11 mouse cellular contexts compared by ENCODE assay signal in the genomic region with DNA sequence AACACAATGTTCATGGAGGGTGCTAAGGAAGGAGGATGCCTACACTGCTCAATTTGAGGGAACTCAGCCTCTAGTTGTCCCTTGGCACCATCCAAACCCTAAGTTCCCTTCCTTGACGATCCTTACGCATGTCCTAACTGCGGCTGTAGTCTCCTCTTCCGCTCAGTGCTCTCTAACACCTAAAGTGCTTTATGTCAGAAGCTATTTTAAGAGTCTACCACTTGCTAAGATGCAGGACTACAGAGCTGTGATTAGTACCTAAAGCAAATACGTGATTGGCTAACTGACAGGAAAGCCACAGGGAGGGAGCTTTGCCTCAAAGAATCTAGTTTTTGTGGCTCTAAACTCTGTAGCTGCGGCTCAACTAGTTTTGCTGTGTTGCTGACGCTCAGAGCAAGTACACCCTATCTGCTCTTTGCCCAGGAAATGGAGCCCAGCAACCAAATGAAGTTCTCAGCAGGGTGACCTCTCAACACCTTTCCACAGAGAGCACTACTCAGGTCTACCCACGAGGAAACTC. TPM values are rescaled to one million over a fixed set of nuclear protein-coding genes. Genes with fewer than 3 reads are reported as not detected.
A peak's percentile ranks its signal among the peaks of the same experiment; 100 is the strongest.
DNase-seq lines count a peak whose midpoint lies in the region; ATAC-seq and TF ChIP-seq lines count a peak whose summit lies in the region.
"Had no signal": no experiment of that assay in that cellular context is flagged by ENCODE, and none has a peak within 500 bp of the region (broad histone marks: within the 10 kb centered on the region; RNA-seq: fewer than 3 reads in every experiment).

No protein-coding gene starts in this region.

- 86% methylated on average over 8 of the region's 8 CpGs for WGBS in forebrain, embryonic 12.5 days

- H3K9ac ChIP-seq in forebrain, embryonic 12.5 days: no peak overlapping the region
- H3K9ac ChIP-seq: hindbrain, embryonic 13.5 days had no signal

- H3K9me3 ChIP-seq in forebrain, embryonic 12.5 days: no peaks in the 10 kb centered on the region
- H3K9me3 ChIP-seq: hindbrain, embryonic 13.5 days had no signal

- H3K4me1 ChIP-seq in forebrain, embryonic 12.5 days: peaks cover 14% of the 10 kb centered on the region; the same call in 1 of the 2 replicates

- no peaks in the 10 kb centered on the region for H3K36me3 ChIP-seq in forebrain, embryonic 12.5 days (replicated peaks)
- H3K36me3 ChIP-seq: hindbrain, embryonic 13.5 days had no signal

- no peak for ATAC-seq in forebrain, embryonic 12.5 days (ENCODE audit: low FRiP score)

- no peak for TF ChIP-seq CTCF in layer of hippocampus, adult 2 months (conservative IDR thresholded peaks at IDR 0.05)

- no peak overlapping the region for H3K4me3 ChIP-seq in layer of hippocampus, adult 2 months
- no peak overlapping the region for H3K4me3 ChIP-seq in forebrain, embryonic 12.5 days (replicated peaks)
- H3K4me3 ChIP-seq: hindbrain, embryonic 13.5 days had no signal

- peak overlapping the region; percentile 14; the same call in 1 of the 2 replicates for H3K27ac ChIP-seq in layer of hippocampus, adult 2 months
- no peak overlapping the region for H3K27ac ChIP-seq in forebrain, embryonic 12.5 days
- H3K27ac ChIP-seq: hindbrain, embryonic 13.5 days had no signal

- no peaks in the 10 kb centered on the region for H3K27me3 ChIP-seq in forebrain, embryonic 12.5 days
- H3K27me3 ChIP-seq: hindbrain, embryonic 13.5 days had no signal

- H3K4me2 ChIP-seq in forebrain, embryonic 12.5 days: no peak overlapping the region
- H3K4me2 ChIP-seq: hindbrain, embryonic 13.5 days had no signal

- no peak for DNase-seq in layer of hippocampus, adult 2 months (ENCODE audit: low spot score in 2 of 2)
- DNase-seq in layer of hippocampus, postnatal 25 days (ENCODE audit: extremely low spot score in 1 of 2, low spot score in 1 of 2): no peak
- DNase-seq in CD4-positive helper T cell, adult 2 months (ENCODE audit: low read depth, low spot score): peak; percentile 59
- DNase-seq in CD4-positive, CD25-positive, alpha-beta regulatory T cell, adult 2 months (ENCODE audit: low read depth, low spot score): peak; percentile 59
- DNase-seq in induced T-regulatory cell, adult 2 months (ENCODE audit: low read depth): peak; percentile 60
- DNase-seq in urinary bladder, postnatal 36 days (ENCODE audit: low spot score in 2 of 2): no peak
- DNase-seq: midbrain, embryonic 14.5 days; spleen, adult 18-20 months had no signal

RNA-seq across cellular contexts. Expression of a gene that starts 34.4 kb away (rescaled TPM):
- total RNA-seq in layer of hippocampus, adult 2 months (2021): 1 to 10 TPM; 9.0 to 9.7 TPM
- total RNA-seq in layer of hippocampus, postnatal 25 days (2021): 10 to 100 TPM in 1 of 2 experiments, 1 to 10 TPM in 1; 9.3 to 11.3 TPM
- 12.1 and 14.1 TPM in 2 replicates for polyA plus RNA-seq in forebrain, embryonic 12.5 days (2016; fragmentation: Nextera tagmentation; extraction: Ambion mirVana)

RNA-seq across cellular contexts. Expression of a gene that starts 40.2 kb away (rescaled TPM):
- total RNA-seq in layer of hippocampus, adult 2 months (2021): 1 to 10 TPM; 1.2 to 1.9 TPM
- 1 to 10 TPM; 1.2 to 1.3 TPM for total RNA-seq in layer of hippocampus, postnatal 25 days (2021)
- polyA plus RNA-seq in forebrain, embryonic 12.5 days (2016; fragmentation: Nextera tagmentation; extraction: Ambion mirVana): 0.18 and 0.19 TPM in 2 replicates
- total RNA-seq: MEL had no signal

RNA-seq across cellular contexts. Expression of a gene that starts 41.0 kb away (rescaled TPM):
- 100 to 1,000 TPM; 114 to 119 TPM for total RNA-seq in layer of hippocampus, adult 2 months (2021)
- 100 to 1,000 TPM in 1 of 2 experiments, 10 to 100 TPM in 1; 81.5 to 116 TPM for total RNA-seq in layer of hippocampus, postnatal 25 days (2021)
- polyA plus RNA-seq in forebrain, embryonic 12.5 days (2016; fragmentation: Nextera tagmentation; extraction: Ambion mirVana): 86.9 and 88.2 TPM in 2 replicates

RNA-seq across cellular contexts. Expression of a gene that starts 56.8 kb away (rescaled TPM):
- 100 to 1,000 TPM; 341 to 355 TPM for total RNA-seq in layer of hippocampus, adult 2 months (2021)
- total RNA-seq in layer of hippocampus, postnatal 25 days (2021): 100 to 1,000 TPM; 359 to 369 TPM
- polyA plus RNA-seq in forebrain, embryonic 12.5 days (2016; fragmentation: Nextera tagmentation; extraction: Ambion mirVana): 252 and 256 TPM in 2 replicates

Comparison
In these comparisons a context has a peak if more than half of its experiments do, and no peak if none do; other contexts are left out.
1. DNase-seq: peak in CD4-positive helper T cell, adult 2 months (single experiment), CD4-positive, CD25-positive, alpha-beta regulatory T cell, adult 2 months (single experiment) and induced T-regulatory cell, adult 2 months (single experiment); none in layer of hippocampus, adult 2 months (0 of 2), layer of hippocampus, postnatal 25 days (0 of 2) and urinary bladder, postnatal 36 days (0 of 2).